ENCODE assay signal across 15 mouse cellular contexts in genomic region chr2:52512206-52512605, GRCm38 (mm10).
DNase-seq lines count a peak whose midpoint lies in the region; ATAC-seq and TF ChIP-seq lines count a peak whose summit lies in the region.
"Had no signal": no experiment of that assay in that cellular context is flagged by ENCODE, and none has a peak within 500 bp of the region (broad histone marks: within the 10 kb centered on the region; RNA-seq: fewer than 3 reads in every experiment).

No protein-coding gene starts in this region.

- H3K4me1 ChIP-seq in kidney, embryonic 14.5 days (ENCODE audit: control insufficient read depth, insufficient read depth, low read length) = 0 out of 2 replicates have a peak, but pooled peaks cover 4% of the 10 kb centered on the region
- H3K4me1 ChIP-seq in forebrain, postnatal 0 days (ENCODE audit: insufficient read depth) = peaks cover 7% of the 10 kb centered on the region
- peaks cover 6% of the 10 kb centered on the region; the same call in 1 of the 2 replicates for H3K4me1 ChIP-seq in midbrain, embryonic 11.5 days (ENCODE audit: control insufficient read depth, insufficient read depth, low read length)
- H3K4me1 ChIP-seq: heart, embryonic 13.5 days; liver, embryonic 12.5 days had no signal

- H3K4me2 ChIP-seq in kidney, embryonic 14.5 days (replicated peaks; ENCODE audit: low read depth, low read length) = peak overlapping the region; percentile 1; the same call in 1 of the 2 replicates
- peak overlapping the region; percentile 13; the same call in 1 of the 2 replicates for H3K4me2 ChIP-seq in forebrain, postnatal 0 days (ENCODE audit: low read depth)
- no peak overlapping the region; the same call in 1 of the 2 replicates for H3K4me2 ChIP-seq in midbrain, embryonic 11.5 days
- H3K4me2 ChIP-seq: heart, embryonic 13.5 days; liver, embryonic 12.5 days had no signal

- H3K4me3 ChIP-seq in kidney, embryonic 14.5 days (ENCODE audit: low read length) = no peak overlapping the region
- H3K4me3 ChIP-seq in forebrain, postnatal 0 days (ENCODE audit: low read depth, low read length) = no peak overlapping the region
- H3K4me3 ChIP-seq in midbrain, embryonic 11.5 days (ENCODE audit: low read depth, low read length) = no peak overlapping the region
- H3K4me3 ChIP-seq: heart, embryonic 13.5 days; layer of hippocampus, adult 2 months; liver, embryonic 12.5 days had no signal

- H3K9me3 ChIP-seq in kidney, embryonic 14.5 days (ENCODE audit: control insufficient read depth, low read length) = no peaks in the 10 kb centered on the region
- no peaks in the 10 kb centered on the region for H3K9me3 ChIP-seq in forebrain, postnatal 0 days (ENCODE audit: low read length)
- no peaks in the 10 kb centered on the region for H3K9me3 ChIP-seq in midbrain, embryonic 11.5 days (ENCODE audit: control insufficient read depth, low read length)
- H3K9me3 ChIP-seq: heart, embryonic 13.5 days; liver, embryonic 12.5 days had no signal

- H3K9ac ChIP-seq in kidney, embryonic 14.5 days (ENCODE audit: low read depth, low read length) = no peak overlapping the region
- H3K9ac ChIP-seq in forebrain, postnatal 0 days = no peak overlapping the region
- peak overlapping the region; percentile 27; the same call in 1 of the 2 replicates for H3K9ac ChIP-seq in midbrain, embryonic 11.5 days (ENCODE audit: low read length)
- H3K9ac ChIP-seq: heart, embryonic 13.5 days; liver, embryonic 12.5 days had no signal

- H3K27me3 ChIP-seq in kidney, embryonic 14.5 days (ENCODE audit: control insufficient read depth, insufficient read depth, low read length) = no peaks in the 10 kb centered on the region
- no peaks in the 10 kb centered on the region for H3K27me3 ChIP-seq in forebrain, postnatal 0 days (ENCODE audit: insufficient read depth, low read length)
- no peaks in the 10 kb centered on the region for H3K27me3 ChIP-seq in midbrain, embryonic 11.5 days (ENCODE audit: control insufficient read depth, insufficient read depth, low read length)
- H3K27me3 ChIP-seq: heart, embryonic 13.5 days had no signal

- H3K36me3 ChIP-seq in kidney, embryonic 14.5 days (ENCODE audit: control insufficient read depth, insufficient read depth, low read length) = no peaks in the 10 kb centered on the region
- no peaks in the 10 kb centered on the region for H3K36me3 ChIP-seq in forebrain, postnatal 0 days (ENCODE audit: insufficient read depth)
- H3K36me3 ChIP-seq in midbrain, embryonic 11.5 days (ENCODE audit: control insufficient read depth, insufficient read depth, low read length) = no peaks in the 10 kb centered on the region
- H3K36me3 ChIP-seq: heart, embryonic 13.5 days; liver, embryonic 12.5 days had no signal

- ATAC-seq in kidney, embryonic 14.5 days (ENCODE audit: low FRiP score, low TSS enrichment) = peak; percentile 67
- peak; percentile 36; the same call in 1 of the 2 replicates for ATAC-seq in forebrain, postnatal 0 days
- 0 out of 2 replicates have a peak, but pooled peaks have one; percentile 24 for ATAC-seq in midbrain, embryonic 11.5 days (ENCODE audit: low FRiP score)
- ATAC-seq: liver, embryonic 12.5 days had no signal

- no peak for DNase-seq in kidney, adult 11 months
- DNase-seq in forebrain, postnatal 0 days = no peak
- DNase-seq in midbrain, embryonic 11.5 days (ENCODE audit: low spot score, missing footprints) = no peak
- DNase-seq in retina, embryonic 14.5 days (ENCODE audit: low spot score) = peak; percentile 27
- no peak for DNase-seq in urinary bladder, postnatal 4 days (ENCODE audit: low spot score in 2 of 2)
- no peak for DNase-seq in adrenal gland, postnatal 25 days
- DNase-seq in lung, adult 18-20 months = no peak
- DNase-seq: adrenal gland, postnatal 14 days; gastrocnemius, postnatal 25 days; lung, postnatal 10 days had no signal

- 20% methylated on average over 3 of the region's 3 CpGs for WGBS in kidney, embryonic 14.5 days
- 28% methylated on average over 3 of the region's 3 CpGs for whole genome bisulfite sequencing in forebrain, postnatal 0 days
- WGBS in midbrain, embryonic 11.5 days = 45% methylated on average over 3 of the region's 3 CpGs

- no peak for TF ChIP-seq CTCF in forebrain, postnatal 0 days (IDR thresholded peaks at IDR 0.05; ENCODE audit: low read depth)

- no peak overlapping the region for H3K27ac ChIP-seq in kidney, embryonic 14.5 days (ENCODE audit: low read depth, low read length)
- no peak overlapping the region for H3K27ac ChIP-seq in forebrain, postnatal 0 days (ENCODE audit: low read depth, low read length)
- H3K27ac ChIP-seq in midbrain, embryonic 11.5 days (ENCODE audit: low read depth, low read length) = no peak overlapping the region
- H3K27ac ChIP-seq: heart, embryonic 13.5 days; liver, embryonic 12.5 days; stomach, postnatal 0 days had no signal
